17 mouse cellular contexts compared by ENCODE assay signal in genomic region chr1:62625332-62625731, GRCm38 (mm10).
"Had no signal": no experiment of that assay in that cellular context is flagged by ENCODE, and none has a peak within 500 bp of the region (broad histone marks: within the 10 kb centered on the region; RNA-seq: fewer than 3 reads in every experiment).

No protein-coding gene starts in this region.

- DNase-seq: liver, embryonic 13.5 days; liver, postnatal 0 days; lung, embryonic 14.5 days; lung, postnatal 14 days; lung, postnatal 36 days; right cerebral cortex, postnatal 14 days; thymus, adult 18-20 months; thymus, postnatal 14 days; thymus, postnatal 36 days had no signal

- H3K36me3 ChIP-seq: liver, embryonic 13.5 days; liver, embryonic 15.5 days; midbrain, embryonic 13.5 days; midbrain, embryonic 15.5 days; neural tube, embryonic 12.5 days; stomach, embryonic 15.5 days had no signal

- H3K27me3 ChIP-seq: liver, embryonic 13.5 days; liver, embryonic 15.5 days; megakaryocyte, embryonic 14.5 days; midbrain, embryonic 13.5 days; midbrain, embryonic 15.5 days; neural tube, embryonic 12.5 days; stomach, embryonic 15.5 days had no signal

- ATAC-seq: midbrain, embryonic 13.5 days; midbrain, embryonic 15.5 days had no signal

- H3K4me2 ChIP-seq: liver, embryonic 13.5 days; liver, embryonic 15.5 days; lung, embryonic 14.5 days; midbrain, embryonic 11.5 days; midbrain, embryonic 13.5 days; midbrain, embryonic 15.5 days; neural tube, embryonic 12.5 days; stomach, embryonic 15.5 days had no signal

- H3K4me3 ChIP-seq: liver, embryonic 13.5 days; liver, embryonic 15.5 days; megakaryocyte, embryonic 14.5 days; midbrain, embryonic 13.5 days; midbrain, embryonic 15.5 days; neural tube, embryonic 12.5 days; stomach, embryonic 15.5 days had no signal

- H3K9ac ChIP-seq: liver, embryonic 13.5 days; liver, embryonic 15.5 days; liver, postnatal 0 days; lung, embryonic 14.5 days; midbrain, embryonic 13.5 days; midbrain, embryonic 15.5 days; neural tube, embryonic 12.5 days; stomach, embryonic 15.5 days had no signal

- H3K4me1 ChIP-seq: liver, embryonic 13.5 days; liver, embryonic 15.5 days; megakaryocyte, embryonic 14.5 days; midbrain, embryonic 13.5 days; midbrain, embryonic 15.5 days; neural tube, embryonic 12.5 days; stomach, embryonic 15.5 days had no signal

- H3K27ac ChIP-seq: liver, embryonic 13.5 days; liver, embryonic 15.5 days; macrophage; midbrain, embryonic 13.5 days; midbrain, embryonic 15.5 days; neural tube, embryonic 12.5 days; stomach, embryonic 15.5 days had no signal

- H3K9me3 ChIP-seq: liver, embryonic 13.5 days; liver, embryonic 15.5 days; megakaryocyte, embryonic 14.5 days; midbrain, embryonic 13.5 days; midbrain, embryonic 15.5 days; neural tube, embryonic 12.5 days; stomach, embryonic 15.5 days had no signal
